Mouse (Mus musculus) CH12F3 (cell line): ENCODE measurements around the gene Ugt1a2.
"Not testable (repeated sequence)": the region's sequence is repeated elsewhere in the genome, so short reads cannot be mapped to it uniquely, and the experiment has no call there.

Experiments
- in situ Hi-C: fragments of 300-500 bp; cut with MboI; formaldehyde crosslinking; loops from 2 replicates; pipeline ENCODE4 v1.14.3; 2020; ENCODE audit warnings: low sequenced_read_pairs

Ugt1a2 gene

DNA sequence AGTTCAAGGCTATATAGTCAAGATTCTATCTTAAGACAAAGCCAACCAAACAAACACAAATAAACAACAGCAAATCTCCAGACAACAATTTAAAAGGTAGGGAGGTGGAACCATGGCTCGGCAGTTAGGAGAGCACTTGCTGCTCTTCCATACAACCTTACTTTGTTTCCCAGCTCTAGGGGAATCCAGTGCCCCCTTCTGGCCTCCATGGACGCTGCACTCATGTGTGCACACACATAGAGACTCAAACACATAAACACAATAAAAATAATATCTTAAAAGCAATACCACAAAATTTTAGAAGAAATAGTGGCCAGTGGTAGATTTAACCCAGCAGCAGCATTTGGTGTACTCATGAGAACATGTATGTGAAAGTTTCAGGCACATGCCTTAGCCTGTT lies 16.7 kb downstream of the Ugt1a2 start:
- in situ Hi-C loops: no loop called here

GRCm38 (mm10) chr1:88217576-88217975 lies 17.2 kb downstream of the Ugt1a2 start:
- in situ Hi-C loops: no loop called here

GRCm38 (mm10) chr1:88218051-88218450 lies 17.6 kb downstream of the Ugt1a2 start:
- in situ Hi-C loops: no loop called here

- in situ Hi-C loops: no loop called here
These were observed 18.2 kb downstream of the Ugt1a2 start for GRCm38 (mm10) chr1:88218591-88218990.

DNA sequence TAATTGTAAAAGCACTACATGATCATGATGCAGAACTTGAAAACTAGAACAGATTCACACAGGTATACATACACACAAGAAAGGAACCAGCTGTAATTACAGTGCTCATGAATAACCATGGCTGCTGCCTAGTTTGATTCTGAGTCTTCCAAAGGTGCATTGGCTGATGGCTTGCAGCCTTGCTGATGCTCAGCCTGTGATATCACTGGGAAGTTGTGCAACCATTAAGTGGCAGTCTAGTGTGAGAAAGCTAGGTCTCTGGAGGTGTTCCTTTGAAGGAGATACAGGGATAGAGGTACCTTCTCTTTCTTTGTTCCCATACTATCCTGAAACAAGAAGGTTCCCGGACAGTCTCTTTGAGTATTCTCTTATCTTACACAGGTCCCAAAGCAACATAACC lies 18.7 kb downstream of the Ugt1a2 start:
- in situ Hi-C loops: no loop called here

GRCm38 (mm10) chr1:88220336-88220735 lies 19.9 kb downstream of the Ugt1a2 start:
- in situ Hi-C loops: no loop called here

DNA sequence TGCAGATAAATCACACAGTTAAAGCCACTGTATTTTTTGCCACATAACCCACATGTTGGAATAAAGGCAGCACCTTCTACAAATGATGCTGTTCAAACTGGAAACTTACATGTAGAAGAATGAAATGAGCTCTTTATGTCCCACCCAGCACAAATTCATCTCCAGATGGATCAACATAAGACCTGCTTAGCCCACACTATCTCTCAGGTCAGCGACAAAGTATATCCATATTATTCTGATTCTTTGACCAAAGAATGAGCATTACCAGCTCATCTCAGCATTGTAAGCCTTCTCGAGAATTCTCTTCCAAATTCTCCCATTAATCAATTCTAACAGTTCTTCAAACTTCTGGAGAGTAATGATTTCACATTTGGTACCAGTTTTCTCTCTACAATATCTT lies 21.8 kb downstream of the Ugt1a2 start:
- in situ Hi-C loops: no loop called here

- in situ Hi-C loops: not testable (repeated sequence)
These were observed 22.7 kb downstream of the Ugt1a2 start for GRCm38 (mm10) chr1:88223011-88223515.

DNA sequence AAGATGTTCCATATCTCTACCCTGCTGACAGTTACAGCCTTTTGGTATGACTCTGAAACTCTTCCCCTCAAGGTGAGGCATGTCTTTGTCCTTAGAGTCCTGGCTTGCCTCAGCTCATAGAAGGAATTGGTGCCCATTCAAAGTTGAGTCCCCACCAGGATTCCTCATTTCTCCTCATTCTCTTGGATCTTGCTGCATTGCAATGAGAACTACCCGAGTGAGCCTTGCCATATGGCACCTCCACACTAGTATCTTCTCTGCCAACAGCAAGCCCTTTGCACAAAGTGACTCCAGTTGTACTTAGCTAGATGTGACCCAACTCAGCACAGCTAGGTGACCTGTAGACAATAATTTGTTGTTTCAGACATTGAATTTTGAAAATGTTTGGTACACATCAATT lies 23.2 kb downstream of the Ugt1a2 start:
- in situ Hi-C loops: no loop called here

- in situ Hi-C loops: no loop called here
These were observed 23.8 kb downstream of the Ugt1a2 start for GRCm38 (mm10) chr1:88224029-88224776.

DNA sequence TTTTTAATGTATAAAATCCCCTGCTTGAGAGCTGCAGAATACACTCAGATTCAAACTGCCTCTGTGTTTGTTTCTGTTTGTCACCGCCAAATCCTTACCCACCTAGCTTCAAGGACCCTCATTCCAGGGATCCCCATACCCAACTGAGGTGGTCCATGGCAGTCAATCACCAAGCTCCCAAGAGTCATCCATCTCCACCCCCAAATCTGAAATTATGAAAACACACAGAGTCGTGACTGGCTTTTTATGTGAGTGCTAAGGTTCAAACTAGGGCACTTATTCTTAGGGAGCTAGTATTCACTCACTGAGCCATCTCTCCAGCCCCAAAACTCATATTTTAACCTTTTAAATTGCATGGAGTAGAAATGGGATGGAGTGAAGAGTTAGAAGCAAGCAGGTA lies 24.9 kb downstream of the Ugt1a2 start:
- in situ Hi-C loops: not testable (repeated sequence)

DNA sequence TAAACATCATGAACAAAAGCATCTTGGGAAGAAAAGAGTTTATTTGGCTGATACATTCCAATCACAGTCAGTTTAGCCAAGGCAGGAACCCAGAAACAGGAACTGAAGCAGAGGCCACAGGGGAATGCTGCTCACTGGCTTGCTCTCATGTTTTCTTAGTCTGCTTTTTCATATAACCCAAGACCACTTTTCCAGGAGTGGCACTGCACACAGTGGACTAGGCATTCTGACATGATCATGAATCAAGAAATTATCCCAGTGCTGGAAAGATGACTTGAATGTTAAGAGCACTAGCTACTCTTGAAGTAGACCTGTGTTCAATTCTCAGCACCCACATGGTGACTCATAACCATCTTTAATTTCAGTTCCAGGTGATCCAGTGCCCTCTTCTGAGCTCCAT lies 25.3 kb downstream of the Ugt1a2 start:
- in situ Hi-C loops: no loop called here

GRCm38 (mm10) chr1:88226670-88227379 lies 26.4 kb downstream of the Ugt1a2 start, which contains the start of gene Mroh2a:
Gene Mroh2a, plus strand, starts transcription at chr1:88226986.
- in situ Hi-C loops: no loop called here

- in situ Hi-C loops: no loop called here
These were observed 27.1 kb downstream of the Ugt1a2 start for GRCm38 (mm10) chr1:88227482-88227881.

- in situ Hi-C loops: no loop called here
These were observed 27.7 kb downstream of the Ugt1a2 start for GRCm38 (mm10) chr1:88228121-88228520.

DNA sequence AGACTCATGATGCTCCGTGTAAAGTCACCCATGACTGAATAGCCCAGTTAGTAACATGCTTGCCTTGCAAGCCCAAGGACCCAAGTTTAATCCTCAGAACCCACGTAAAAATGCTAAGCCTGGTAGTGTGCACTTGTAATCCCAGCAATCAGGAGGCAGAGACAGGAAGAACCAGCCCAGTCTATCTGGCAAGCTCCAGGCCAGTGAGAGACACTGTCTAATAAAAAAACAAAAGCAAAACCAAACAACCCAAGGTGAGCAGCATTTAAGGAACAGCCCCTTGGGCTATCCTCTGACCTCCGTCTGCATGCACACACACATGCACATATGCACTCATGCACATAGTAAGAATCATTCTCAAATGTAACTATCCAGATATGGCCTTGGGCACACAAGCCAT lies 29.2 kb downstream of the Ugt1a2 start:
- in situ Hi-C loops: no loop called here

DNA sequence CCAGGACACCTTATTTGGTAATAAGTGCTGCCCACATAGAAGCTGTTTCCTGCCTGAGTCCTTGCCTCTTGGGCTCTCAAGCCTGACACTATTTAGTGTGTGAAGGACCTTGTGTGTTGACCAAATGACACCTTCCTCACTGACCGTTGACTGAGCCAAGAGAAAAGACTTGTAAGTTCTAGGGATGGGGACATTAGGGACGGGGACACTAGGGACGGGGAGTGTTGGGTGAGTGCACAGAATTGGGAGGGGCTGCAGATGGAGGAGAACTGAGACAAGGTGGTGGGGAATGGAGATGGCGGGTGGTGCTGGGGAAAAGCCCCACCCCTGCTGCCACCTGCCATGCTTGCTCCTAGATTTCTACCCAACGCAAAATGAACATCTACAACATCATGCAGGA lies 29.6 kb downstream of the Ugt1a2 start:
- in situ Hi-C loops: no loop called here

DNA sequence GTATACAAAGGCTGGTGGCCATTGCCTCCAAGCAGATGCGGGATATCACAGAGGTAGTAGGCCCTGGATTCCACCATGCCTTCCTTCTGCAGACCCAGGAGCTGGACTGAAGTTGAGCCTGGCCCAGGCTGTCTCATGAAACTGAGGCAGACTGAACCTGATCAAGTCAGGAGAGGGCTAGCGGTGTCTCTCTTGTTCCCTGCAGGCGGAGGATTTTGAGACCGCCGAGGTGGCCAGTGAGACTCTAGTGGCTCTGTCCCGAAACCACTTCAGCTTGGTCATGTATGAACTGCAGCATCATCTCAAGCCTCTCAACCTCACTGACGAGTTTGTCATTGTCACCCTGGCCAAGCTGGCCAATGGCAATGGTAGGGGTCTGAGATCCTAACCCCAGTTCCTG lies 30.0 kb downstream of the Ugt1a2 start:
- in situ Hi-C loops: no loop called here

DNA sequence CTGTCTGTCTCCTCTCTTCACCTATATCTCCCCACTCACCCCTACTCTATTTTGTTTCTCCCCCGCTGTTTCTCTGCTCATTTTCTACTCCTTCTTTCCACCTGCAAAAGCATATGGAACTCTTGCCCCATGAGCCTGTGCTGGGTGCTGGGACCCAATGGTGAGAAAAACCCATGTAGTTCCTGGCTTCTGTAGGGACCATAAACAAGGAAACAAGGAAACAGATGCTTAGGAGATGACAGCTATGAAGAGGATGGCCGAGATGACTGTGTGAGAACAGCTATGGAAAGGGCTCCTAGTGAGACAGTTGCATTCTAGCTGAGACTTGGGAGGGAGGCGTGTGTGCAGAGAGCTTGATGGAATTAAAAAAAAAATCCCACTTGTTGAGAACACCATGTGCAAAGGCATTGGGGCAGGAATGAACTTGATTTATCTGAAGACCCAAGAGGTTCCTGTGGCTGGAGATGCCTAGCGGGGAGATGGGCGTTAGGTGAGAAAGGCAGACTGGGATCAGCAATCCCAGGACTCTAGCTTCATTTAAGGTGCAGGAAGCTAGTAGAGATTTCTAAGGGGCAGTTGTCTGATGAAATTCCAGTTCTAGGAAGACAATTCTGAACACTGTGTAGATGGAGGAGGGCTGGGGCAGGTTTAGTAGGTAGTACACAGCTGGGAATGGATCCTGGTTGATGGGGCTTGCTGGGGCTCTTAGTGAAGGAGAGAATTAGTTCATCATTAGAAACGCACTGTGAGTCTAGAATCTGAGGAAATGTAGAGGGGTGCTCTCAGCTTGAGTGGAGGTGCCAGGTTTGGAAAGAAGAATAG lies 30.8 kb downstream of the Ugt1a2 start:
- in situ Hi-C loops: no loop called here

DNA sequence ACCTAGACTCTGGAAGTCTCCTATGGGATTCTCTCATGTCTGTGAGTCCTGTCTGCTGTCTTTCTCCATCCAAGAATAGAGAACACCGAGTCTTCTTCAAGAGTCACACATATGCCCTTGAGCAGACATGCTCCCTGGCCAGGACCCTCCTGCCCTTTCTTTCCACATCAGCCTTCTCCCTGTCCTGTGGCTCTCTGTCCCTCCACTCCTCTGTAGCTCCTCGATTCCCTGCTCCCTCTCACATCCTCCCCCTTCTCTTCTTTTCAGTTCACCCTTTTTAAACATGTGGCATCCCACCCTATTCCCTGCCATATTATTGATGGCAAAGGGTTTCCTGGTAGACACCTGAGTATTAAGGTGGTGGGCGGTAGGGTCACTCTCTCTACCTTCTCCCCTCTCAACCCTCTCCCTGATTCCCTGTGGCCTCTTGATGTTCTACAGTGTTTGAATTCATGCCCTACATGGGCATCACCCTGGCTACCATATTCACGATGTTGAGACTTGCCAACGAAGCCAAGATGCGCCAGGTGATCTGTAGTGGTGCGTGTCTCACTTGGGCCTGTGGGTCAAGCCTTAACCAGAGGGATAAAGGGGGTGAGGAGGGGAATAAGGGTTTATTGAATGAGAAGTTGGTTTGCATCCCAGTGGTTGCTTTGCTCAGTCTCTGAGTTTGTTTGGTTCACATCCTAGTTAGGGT lies 31.6 kb downstream of the Ugt1a2 start:
- in situ Hi-C loops: no loop called here
